ENCODE assay signal across 17 mouse cellular contexts in the genomic region with DNA sequence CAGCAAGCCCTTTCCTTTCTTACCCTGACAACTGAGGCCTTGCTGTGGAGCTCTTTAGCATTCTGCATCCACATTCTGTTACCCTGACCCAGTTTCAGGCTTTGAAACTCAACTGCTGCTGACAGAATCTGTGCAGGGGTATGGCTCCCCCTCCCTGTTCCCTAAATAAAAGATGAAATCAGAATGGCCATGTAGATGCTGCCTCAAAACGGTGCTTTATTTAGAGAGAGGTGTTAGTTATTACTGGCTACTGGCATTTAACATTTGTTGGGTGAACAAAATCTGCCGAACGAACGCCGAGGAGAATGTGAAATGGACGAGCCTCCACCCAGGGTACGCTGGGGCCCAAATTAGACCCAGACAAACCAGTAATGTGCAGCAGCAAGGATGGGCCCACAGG.
DNase-seq lines count a peak whose midpoint lies in the region; ATAC-seq lines count a peak whose summit lies in the region.
"Had no signal": no experiment of that assay in that cellular context is flagged by ENCODE, and none has a peak within 500 bp of the region (broad histone marks: within the 10 kb centered on the region; RNA-seq: fewer than 3 reads in every experiment).

No protein-coding gene starts in this region.

- H3K4me1 ChIP-seq in embryonic facial prominence, embryonic 10.5 days, result peaks cover 34% of the 10 kb centered on the region
- peaks cover 56% of the 10 kb centered on the region for H3K4me1 ChIP-seq in midbrain, embryonic 15.5 days
- H3K4me1 ChIP-seq: liver, embryonic 12.5 days; megakaryocyte, embryonic 14.5 days had no signal

- H3K9ac ChIP-seq in midbrain, embryonic 15.5 days, result no peak overlapping the region
- H3K9ac ChIP-seq: intestine, embryonic 15.5 days; liver, embryonic 12.5 days had no signal

- H3K27ac ChIP-seq in embryonic facial prominence, embryonic 10.5 days (replicated peaks), result 0 out of 2 replicates have a peak overlapping the region, but pooled peaks have one; percentile 40
- peak overlapping the region; percentile 97 for H3K27ac ChIP-seq in midbrain, embryonic 15.5 days
- H3K27ac ChIP-seq: gastrocnemius, adult 2 months; intestine, embryonic 15.5 days; liver, embryonic 12.5 days had no signal

- intact Hi-C loops in left cerebral cortex, postnatal 25 days (cut with DNase I), result loop anchor here (5.0 kb wide), 3 partner anchors 53 to 287 kb away; a partner anchor contains a TSS
- intact Hi-C loops in left cerebral cortex, postnatal 10 days (cut with DNase I), result no loop called here

- H3K9me3 ChIP-seq in embryonic facial prominence, embryonic 10.5 days, result no peaks in the 10 kb centered on the region
- no peaks in the 10 kb centered on the region for H3K9me3 ChIP-seq in midbrain, embryonic 15.5 days
- H3K9me3 ChIP-seq: intestine, embryonic 15.5 days; liver, embryonic 12.5 days had no signal

- no peaks in the 10 kb centered on the region for H3K36me3 ChIP-seq in embryonic facial prominence, embryonic 10.5 days (replicated peaks)
- H3K36me3 ChIP-seq in midbrain, embryonic 15.5 days (replicated peaks), result no peaks in the 10 kb centered on the region
- H3K36me3 ChIP-seq: G1E; intestine, embryonic 15.5 days; liver, embryonic 12.5 days had no signal

- WGBS in embryonic facial prominence, embryonic 10.5 days, result 93% methylated on average over 7 of the region's 7 CpGs
- 80% methylated on average over 7 of the region's 7 CpGs for WGBS in midbrain, embryonic 15.5 days

- H3K4me2 ChIP-seq in midbrain, embryonic 15.5 days, result no peak overlapping the region
- H3K4me2 ChIP-seq: intestine, embryonic 15.5 days; liver, embryonic 12.5 days had no signal

- H3K4me3 ChIP-seq in embryonic facial prominence, embryonic 10.5 days, result no peak overlapping the region
- no peak overlapping the region for H3K4me3 ChIP-seq in midbrain, embryonic 15.5 days
- H3K4me3 ChIP-seq: erythroblast, embryonic 14.5 days; gastrocnemius, adult 2 months; intestine, embryonic 15.5 days; liver, embryonic 12.5 days; megakaryocyte, embryonic 14.5 days had no signal

- peak; percentile 50 for ATAC-seq in frontal cortex, adult (ENCODE audit: low TSS enrichment)
- ATAC-seq in midbrain, embryonic 15.5 days (replicated peaks), result no peak
- no peak for ATAC-seq in erythroblast, adult 5-6 weeks (replicated peaks; ENCODE audit: low FRiP score, poor library complexity, severe bottlenecking)
- ATAC-seq: liver, embryonic 12.5 days had no signal

- H3K27me3 ChIP-seq in embryonic facial prominence, embryonic 10.5 days (replicated peaks; ENCODE audit: low read depth, poor library complexity, severe bottlenecking), result peaks cover 32% of the 10 kb centered on the region
- no peaks in the 10 kb centered on the region for H3K27me3 ChIP-seq in midbrain, embryonic 15.5 days (replicated peaks)
- H3K27me3 ChIP-seq: intestine, embryonic 15.5 days; liver, embryonic 12.5 days; megakaryocyte, embryonic 14.5 days had no signal

- DNase-seq in frontal cortex, postnatal 25 days (ENCODE audit: low spot score in 2 of 2), result no peak
- DNase-seq in left cerebral cortex, postnatal 25 days (ENCODE audit: low spot score in 2 of 2), result peak; percentile 57 to 90
- DNase-seq in left cerebral cortex, postnatal 10 days (ENCODE audit: extremely low spot score in 1 of 2, low spot score in 2 of 2), result no peak
- no peak for DNase-seq in embryonic facial prominence, embryonic 10.5 days (ENCODE audit: low spot score)
- DNase-seq in adrenal gland, adult 8-10 months, result no peak
- DNase-seq: adrenal gland, postnatal 10 days; gastrocnemius, adult 2 months; heart, adult 18-20 months; kidney, postnatal 14 days had no signal

Comparison
In these comparisons a context has a peak if more than half of its experiments do, and no peak if none do; other contexts are left out.
1. DNase-seq: peak in left cerebral cortex, postnatal 25 days (2 of 2); none in frontal cortex, postnatal 25 days (0 of 2), left cerebral cortex, postnatal 10 days (0 of 2), embryonic facial prominence, embryonic 10.5 days (single experiment) and adrenal gland, adult 8-10 months (single experiment).